Mouse (Mus musculus) megakaryocyte-erythroid progenitor cell, adult 5 weeks (primary cell): ENCODE data around the gene Bicc1. TPM values are rescaled to one million over a fixed set of nuclear protein-coding genes. Genes with fewer than 3 reads are reported as not detected.

Source experiments
- polyA plus RNA-seq: library from polyadenylated mRNA; stranded (reverse); fragments of >175 nt; gene quantifications from 2 replicates; pipeline ENCODE4 v1.2.3, GENCODE M21; 2012

Gene Bicc1
- polyA plus RNA-seq, result not detected in 2 replicates

GRCm38 (mm10) chr10:71159676-71160235, at the start of gene Bicc1:
Gene Bicc1, minus strand, starts transcription at chr10:71159700.

Other genes with a start within 250 kb of the Bicc1 start
- gene Tfam, start 78.6 kb upstream of the Bicc1 start, polyA plus RNA-seq, result 6.0 and 8.7 TPM in 2 replicates
- 9.5 and 12.9 TPM in 2 replicates for gene Ube2d1, start 125.6 kb upstream of the Bicc1 start, polyA plus RNA-seq
- gene Cisd1, start 185.3 kb upstream of the Bicc1 start, polyA plus RNA-seq, result 15.9 and 16.2 TPM in 2 replicates
- gene Ipmk, start 188.1 kb upstream of the Bicc1 start, polyA plus RNA-seq, result 13.4 and 17.0 TPM in 2 replicates